Mouse (Mus musculus): ENCODE measurements at regions not wholly inside any gene's neighbourhood (a gene's known extent, or its start where the extent isn't known, plus 50 kb on each side); places are given as distances from the start of the nearest gene placed in this dataset.
A peak's percentile ranks its signal among the peaks of the same experiment; 100 is the strongest.

DNA sequence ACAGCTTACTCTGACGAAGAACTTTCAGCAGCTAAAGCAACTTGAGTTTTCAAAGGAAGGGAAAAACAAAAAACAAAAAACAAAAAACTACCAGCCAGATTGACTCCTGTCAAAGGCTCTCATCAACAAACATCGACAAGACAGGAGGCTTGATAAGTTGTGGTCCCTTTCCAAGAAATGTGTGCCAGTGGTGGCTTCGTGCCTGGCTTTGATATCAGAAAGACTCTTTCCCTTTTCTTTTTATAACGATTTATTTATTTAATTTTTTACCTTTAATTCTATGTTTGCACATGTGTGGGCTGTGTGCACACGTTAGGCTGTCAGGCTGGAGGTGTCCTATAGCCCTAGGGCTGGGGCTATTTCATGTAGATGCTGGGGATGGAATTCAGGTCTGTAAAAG is 60.4 kb downstream of the Dact1 start:
- no peak for DNase-seq (ENCODE audit: low spot score)

DNA sequence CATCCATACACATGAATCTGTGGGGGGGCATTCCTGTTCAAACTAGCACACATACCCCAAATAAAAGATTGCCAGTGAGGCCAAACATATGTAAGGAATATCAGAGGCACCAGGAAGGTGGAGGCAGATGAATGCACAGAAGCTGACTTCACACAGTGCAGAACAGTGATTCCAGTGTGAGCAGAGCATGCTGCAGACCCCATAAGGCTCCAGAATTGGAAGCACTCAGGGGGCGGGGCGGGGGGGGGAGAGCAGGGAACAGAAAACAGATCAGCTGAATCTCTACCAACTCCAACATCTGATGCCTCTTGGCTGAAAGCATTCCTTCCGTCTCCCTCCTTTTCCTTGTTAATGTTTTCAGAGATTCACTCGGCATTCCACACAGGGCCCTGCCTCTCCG is 62.3 kb downstream of the Dact1 start:
- DNase-seq (ENCODE audit: low spot score) = no peak

DNA sequence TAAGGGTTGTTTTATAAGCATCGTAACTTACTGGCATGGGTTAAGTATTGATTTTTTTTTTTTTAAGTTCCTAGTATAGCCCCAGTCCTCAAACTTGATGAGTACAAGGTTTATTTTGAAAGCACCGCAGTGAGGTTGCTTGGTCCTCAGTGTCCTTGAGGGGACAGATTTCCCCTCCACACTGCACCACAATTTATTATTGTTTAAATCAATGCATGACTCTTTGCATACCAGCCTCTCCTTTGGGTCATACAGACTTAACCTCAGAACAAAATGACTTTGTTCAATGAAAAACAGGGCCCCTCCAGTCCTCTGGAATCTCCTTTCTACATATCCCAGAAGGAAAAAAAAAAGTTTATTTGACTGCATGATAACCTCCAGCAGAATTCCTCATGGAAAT is 63.9 kb downstream of the Dact1 start:
- DNase-seq (ENCODE audit: low spot score) = no peak

DNA sequence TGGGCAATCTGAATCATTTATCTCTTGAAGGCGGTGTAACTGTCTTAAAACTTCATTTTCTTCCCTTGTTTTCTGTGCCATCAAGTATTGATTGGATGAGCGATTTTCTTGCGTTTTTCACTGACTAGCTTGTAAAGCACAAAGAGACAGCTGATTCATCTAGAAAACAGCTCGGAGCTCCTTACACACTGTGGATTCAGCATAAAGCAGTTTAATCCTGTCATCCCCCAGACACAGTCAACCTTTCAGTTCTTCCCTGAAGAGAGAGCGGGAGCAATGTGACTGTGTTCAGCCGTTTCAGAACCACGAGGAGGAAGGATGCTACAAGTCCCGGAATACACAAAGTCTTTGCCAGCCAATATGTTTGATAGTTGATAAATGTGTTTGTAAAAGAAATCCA is 66.8 kb downstream of the Dact1 start:
- no peak for DNase-seq (ENCODE audit: low spot score)

DNA sequence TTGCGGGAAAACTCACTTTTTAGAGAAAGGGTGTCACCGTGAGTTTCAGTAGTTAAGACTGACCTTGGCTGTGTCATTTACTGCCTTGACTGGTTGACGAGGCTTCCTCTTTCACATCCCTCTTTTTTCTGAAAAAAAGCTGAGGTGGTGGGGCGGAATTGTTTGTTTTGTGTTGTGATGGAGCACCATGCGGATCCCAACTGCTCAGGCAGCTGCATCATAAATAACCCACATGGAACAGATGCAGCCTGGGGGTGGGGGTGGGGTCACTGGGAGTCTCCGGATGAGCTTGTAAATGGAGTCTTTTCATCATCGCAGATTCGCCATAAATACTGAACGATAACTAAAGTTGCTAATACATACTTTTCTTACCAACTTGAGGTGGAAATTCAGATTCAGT is 67.3 kb downstream of the Dact1 start:
- DNase-seq (ENCODE audit: low spot score) = peak; percentile 9

DNA sequence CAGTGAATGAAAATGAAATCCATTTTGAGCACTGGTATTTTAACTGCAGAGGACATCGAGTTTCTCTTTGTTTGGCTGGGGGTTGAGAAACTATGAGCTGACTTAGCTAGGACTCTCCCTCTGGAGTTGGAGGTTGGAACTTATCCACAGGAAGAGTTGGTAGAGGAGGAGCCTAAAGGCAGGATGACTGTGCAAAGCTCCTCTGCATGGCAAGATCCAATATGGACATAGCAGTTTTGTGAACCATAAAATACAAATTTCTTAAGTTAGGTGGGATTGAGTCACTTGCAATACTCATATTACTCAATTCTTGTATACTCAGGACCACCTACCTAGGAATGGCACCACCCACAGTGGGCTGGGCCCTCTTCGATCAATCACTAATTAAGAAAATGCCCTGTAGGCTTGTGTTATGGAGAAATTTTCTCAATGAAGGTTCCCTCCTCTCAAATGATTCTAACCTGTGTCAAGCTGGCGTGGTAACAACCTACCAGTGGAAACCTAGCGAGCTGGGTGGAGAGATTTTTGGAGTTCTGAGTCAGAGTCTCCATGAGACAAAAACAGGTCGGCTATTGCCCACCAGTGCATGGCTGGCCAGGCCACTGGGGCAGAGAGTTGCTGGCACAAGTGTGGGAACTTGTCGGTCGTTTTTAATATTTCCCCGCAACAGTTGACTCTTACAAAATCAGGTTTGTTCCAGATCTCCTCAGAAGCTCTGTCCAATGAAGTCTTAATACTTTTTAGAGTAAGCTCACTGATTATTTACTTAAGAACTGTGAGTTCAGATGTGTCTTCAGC is 70.1 kb downstream of the Dact1 start:
- DNase-seq (ENCODE audit: low spot score) = no peak

DNA sequence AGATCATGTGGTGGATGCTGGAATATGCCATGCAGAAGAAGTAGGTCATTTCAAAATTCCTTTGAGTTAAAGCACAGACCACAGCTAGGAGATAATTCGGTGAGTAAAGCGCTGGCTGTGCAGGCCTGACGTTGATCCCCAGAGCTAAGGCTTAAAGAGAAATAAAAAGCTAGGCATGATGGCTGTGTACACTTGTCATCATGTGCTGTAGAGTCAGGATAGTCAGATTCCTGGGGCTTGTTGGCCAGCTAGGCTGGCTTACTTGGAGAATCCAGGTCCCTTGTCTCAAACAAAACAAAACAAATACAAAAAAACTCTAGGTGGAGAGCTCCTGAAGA is 70.7 kb downstream of the Dact1 start:
- DNase-seq (ENCODE audit: low spot score) = no peak

DNA sequence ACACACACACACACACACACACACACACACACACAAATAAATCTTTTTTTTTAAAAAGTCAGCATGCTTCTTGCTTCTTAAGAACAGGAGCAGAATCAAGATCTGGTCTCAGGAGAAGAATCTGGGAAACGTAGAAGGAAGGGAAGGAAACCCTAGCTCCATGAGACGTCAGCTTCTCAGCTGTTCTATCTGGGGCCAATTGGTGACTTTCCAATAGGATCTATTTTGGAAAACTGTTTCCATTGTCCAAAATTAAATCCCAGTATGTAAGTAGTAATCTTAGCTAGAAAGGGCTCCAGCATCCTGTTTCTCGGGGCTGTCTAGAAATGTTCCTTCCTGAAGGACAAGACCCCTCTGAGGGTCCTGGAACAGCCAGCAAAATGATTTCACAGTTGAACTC is 76.6 kb downstream of the Dact1 start:
- no peak for DNase-seq (ENCODE audit: low spot score)

DNA sequence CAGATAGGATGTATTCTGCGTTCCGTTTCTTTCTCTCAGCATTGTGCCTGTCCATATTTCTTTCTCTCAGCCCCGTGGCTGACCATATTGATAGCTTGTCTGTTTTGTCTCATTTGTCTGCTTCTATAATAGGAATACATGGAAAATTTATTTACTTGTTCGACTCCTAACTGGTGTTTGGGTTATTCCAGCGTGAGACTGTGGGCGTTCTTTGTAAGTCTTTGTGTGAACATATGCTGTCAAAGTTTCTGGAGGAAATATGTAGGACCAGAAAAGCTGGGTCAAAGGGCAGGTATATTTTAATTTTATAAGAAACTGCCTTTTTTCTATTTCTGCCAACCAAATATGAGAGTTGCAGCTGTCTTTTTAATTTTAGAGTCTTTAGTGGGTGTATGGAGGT is 81.8 kb downstream of the Dact1 start:
- DNase-seq (ENCODE audit: low spot score) = no peak

DNA sequence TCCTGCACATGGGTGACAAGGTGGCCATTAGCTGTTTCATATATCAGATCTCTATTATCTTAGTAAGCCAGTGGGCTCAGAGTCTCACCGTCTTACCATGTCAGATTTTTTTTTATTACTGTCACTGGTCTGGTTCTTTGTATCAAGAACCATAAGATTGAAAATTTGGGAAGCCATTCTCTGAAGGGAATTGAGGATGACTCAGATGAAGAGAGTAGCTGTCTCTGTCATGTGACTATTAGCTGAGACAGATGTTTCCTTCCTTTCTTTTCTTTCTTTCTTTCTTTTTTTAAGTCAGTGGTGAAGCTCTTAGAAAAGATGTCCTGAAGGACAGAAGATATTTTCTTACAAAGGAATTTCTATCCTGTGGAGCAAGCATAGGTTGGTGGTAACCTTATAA is 84.1 kb downstream of the Dact1 start:
- no peak for DNase-seq (ENCODE audit: low spot score)

DNA sequence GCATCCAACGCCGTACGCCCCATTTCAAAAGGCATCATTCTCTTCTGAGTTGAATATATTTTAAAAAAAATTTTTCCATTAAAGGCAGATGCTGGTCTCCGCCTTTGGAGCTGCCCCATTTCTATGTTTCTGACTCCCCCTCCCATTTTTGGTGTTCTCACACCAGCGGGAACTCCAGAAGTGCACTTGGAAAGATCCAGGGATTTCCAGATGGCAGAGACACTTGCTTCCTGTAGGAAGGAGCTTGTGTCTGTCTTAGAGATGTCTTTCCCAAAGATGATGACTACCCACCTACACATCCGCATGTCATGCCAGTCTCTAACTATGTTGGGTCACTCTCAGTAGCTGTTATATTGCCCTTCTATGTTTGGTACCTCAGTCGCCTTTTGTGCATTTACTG is 87.8 kb downstream of the Dact1 start:
- DNase-seq (ENCODE audit: low spot score) = no peak

DNA sequence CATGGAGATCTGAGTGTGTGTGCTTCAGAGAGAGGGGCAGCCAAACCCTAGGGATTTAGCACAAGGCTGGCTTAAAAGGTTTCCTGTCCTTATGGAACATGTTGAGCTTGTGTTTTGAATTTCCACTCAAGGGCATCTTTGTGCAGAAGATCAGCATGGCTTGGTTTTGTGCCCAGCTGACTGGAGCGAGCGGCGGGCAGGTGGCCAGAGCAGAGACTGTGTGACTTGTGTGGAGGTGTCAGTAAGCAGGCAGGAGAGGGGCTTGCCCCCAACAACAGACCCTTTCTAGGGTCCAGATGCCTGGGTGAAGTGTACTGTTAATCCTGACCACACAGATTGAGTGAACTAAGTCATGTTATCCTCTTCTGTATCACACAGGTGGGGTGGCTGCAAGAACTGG is 89.0 kb downstream of the Dact1 start:
- peak; percentile 55 for DNase-seq (ENCODE audit: low spot score)

DNA sequence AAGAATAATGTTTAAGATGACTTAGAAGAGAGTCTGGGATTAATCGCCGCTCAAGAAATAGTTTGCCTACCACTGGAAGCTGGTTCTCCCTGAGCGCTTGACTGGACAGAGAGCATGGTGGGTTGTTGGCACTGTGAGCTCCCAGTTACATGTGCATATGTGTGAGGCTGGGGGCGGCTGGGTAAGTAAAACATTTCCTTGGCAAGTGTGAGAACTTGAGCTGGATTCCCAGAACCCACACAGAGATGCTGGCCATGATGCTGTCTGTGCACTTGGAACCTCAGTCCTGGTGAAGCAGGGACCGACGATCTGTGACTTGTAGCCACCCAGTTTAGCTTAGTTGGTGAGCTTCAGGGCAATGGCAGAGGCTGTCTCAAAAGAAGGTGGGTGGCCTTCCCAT is 90.5 kb downstream of the Dact1 start:
- DNase-seq (ENCODE audit: low spot score) = no peak

DNA sequence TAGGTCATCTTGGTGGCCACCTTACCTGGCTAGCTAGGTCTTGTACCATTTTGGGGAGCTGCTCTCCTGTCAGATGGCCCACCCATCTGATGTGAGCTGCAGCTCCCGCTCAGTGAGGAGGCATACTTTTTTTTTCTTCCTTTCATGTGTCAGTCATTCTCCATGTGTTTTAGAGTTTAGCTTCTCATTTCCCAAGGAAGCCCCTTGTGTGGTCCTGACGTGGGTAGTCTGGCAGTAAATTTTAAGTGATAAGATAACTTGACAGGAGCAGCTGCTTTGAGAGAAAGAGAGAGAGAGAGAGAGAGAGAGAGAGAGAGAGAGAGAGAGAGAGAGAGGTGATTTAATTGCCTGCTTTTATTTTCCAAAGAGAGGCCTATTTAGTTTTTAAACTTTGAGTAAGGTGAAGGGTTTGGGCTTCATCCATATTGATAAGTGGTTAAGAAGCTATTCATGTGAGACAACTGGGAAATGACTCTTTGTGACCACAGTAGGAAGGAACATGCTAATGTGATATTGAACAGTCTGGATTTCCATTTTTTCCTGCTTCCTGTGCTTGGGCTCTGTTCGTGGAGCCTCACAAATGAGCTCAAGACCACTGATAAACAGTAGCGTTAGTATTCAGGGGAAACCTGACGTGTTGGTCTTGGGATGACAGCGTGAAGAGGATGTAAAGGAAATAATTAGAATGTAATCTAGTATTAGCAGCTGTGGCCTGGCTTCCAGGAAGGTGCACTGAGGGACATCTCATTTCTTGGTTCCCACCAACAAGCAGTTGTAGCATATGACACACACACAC is 92.1 kb downstream of the Dact1 start:
- DNase-seq (ENCODE audit: low spot score) = no peak

DNA sequence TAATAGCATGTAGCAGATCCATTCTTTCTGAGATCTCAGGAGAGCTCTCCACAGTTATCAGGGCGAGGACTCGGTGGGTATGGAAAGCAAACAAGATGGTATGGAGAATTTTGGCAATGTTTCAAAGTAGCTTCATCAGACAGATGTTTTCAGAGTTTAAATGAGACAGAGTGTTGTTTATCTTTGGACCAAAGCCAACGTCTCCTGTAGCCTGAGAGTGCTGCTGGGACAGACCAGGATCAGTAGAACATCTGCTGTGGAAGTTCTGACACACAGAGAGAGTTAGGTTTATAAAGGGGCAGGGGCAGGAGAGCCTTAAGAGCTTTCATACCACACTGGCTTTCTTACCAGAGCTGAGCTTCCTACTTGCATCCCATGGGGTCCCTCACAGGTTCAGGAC is 97.6 kb downstream of the Dact1 start:
- no peak for DNase-seq (ENCODE audit: low spot score)

DNA sequence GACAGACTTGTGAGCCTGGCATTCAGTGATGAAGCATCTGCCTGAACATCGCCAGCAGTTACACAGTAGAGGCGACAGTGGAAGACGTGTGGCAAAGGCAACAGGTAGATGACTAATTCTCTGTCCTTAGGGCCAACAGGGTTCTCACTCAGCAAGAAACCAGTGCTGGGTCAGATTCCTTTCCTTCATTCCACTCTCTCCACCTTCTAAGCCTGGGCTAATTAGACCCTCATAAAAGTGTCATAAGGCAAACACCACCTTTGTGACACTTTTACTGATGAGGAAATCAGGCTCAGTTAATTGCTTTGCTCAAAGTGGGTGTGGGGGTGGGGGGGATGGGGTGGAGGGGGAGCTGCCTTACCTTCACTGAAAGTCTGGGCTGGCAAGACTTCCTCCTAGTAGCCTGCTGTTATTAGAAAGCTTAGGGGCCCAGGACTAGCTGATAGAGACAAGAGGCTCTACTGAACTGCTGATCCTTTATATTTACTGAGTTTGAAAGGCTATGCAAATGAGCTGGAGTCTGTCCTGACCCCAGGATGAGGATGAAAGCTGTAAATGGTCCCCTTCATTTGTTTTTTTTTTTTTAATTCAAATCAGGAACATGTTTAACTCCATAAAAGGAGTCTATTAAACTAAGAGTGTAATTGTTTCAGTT is 98.8 kb downstream of the Dact1 start:
- DNase-seq (ENCODE audit: low spot score) = no peak

DNA sequence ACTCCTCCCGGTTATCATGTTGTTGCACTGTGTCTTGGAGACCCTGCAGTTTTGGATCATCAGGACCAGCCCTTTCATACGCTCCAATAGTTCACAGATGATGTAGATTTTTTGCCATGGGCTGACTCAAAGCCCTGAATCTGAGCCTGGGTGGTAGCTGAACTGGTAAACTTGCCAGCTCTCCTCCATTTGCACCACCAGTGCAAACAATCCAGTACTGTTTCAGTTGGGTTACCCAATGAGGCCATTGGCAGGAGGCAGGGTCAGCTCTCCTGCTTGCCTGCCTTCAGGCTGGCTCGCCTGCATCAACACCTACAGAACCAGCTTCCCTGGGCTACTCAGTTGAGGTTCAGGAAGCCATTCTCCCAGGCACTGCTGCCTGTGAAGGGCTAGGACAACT is 102.6 kb downstream of the Dact1 start:
- DNase-seq (ENCODE audit: low spot score) = no peak

DNA sequence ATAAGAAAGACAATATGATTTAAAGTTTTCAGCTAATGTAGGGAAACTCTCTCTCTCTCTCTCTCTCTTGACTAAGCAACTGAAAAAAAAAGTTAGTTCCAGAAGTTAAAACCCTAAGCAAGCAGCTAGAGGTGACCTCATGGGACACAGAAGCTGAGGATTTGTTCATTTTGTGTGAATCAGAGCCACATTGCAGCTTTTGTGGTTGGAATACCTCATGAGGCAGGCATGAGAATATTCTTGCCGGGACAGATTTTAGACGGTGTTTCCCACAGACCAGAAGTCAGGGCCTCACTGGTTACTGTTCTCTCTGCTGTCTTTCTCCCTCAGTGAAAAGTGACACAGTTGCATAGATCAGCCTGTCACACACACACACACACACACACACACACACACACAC is 107.3 kb downstream of the Dact1 start:
- DNase-seq (ENCODE audit: low spot score) = no peak

DNA sequence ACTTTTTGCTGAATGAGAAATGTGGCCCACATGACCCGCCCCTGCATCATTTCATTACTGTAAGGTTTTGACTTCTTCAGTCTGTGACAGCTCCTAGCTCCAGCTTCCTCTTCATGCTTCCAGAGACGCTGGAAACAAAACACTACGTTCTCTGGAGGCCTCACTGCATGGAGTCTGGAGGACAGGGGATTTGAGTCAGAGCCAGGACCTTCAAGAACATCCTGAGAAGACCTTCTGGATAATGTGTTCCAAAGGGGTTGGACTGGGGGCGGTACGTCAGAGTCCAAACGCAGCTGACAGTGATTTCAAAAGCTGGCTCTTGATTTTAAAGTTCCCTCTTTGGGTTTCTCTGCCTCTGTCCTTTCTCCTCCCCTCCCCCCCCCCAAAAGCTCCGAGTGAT is 108.5 kb downstream of the Dact1 start:
- no peak for DNase-seq (ENCODE audit: low spot score)

DNA sequence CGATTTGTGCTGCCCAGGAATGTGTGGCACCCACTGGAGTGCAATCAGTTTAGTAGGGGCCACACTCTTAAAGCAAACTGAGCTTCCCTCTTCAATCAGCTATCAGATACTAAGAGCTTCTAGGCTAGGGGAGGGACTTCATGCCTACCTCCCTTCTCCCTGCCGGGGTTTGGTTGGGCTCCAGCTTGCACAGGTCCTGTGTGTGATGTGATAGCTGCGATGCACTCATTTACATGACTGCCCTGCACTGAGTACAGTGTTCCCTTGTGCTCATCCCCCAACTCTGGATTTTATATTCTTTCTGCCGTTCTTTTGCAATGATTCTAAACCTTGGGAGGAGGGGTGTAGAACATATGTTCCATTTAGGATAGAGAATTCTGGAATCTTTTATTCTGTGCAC is 109.5 kb downstream of the Dact1 start:
- DNase-seq (ENCODE audit: low spot score) = no peak

DNA sequence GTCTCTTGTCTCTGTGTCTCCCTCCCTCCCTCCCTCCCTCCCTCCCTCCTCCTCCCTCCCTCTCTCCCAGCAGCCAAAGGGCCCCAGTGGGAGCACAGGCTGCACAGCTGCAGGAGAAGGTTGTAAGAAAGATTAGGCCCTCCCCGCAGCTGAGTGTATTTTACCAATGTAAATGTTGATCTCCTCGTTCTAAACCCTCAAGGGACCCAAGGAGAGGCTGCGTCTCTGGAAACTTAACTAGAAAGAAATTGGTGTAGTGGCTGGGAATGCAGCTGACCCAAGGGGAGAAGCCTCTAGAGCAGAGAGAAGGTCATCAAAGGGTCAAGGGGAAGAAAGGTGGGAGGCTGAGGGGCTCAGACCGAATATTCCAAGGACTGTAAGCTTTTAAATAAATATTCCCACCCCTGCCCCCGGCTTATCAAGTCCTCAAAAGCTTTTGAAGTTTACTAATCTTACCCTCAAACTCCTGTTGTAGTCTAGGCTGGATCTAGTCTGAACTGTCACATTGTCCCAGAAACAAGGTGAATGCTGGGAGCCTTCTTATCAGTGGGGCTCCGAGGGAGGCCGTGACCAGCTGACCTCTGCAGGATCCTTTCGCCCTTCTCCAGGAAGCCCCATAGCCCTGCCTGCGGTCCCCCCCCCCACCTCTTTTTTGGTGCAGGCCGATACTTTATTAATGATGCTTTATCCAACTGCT is 116.5 kb downstream of the Dact1 start:
- DNase-seq (ENCODE audit: low spot score) = no peak

DNA sequence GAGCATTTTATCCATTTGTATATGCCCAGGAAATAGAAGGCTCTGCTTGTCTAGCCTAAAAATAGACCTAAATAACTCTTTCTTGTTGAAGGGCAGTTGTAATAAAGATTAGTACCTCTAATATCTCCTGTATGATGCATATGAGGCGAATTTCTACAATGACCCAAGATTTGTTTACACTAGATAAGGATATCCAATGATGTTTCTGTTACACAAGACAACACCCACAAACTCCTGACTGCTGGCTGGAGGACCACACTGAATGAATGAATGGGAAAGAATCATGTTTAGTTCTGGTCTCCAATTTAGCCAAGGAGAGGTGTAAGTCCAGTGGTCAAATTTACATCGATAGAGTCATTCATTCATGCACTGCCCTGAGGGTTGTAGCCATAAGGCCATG is 118.3 kb downstream of the Dact1 start:
- no peak for DNase-seq (ENCODE audit: low spot score)
